Mouse (Mus musculus): ENCODE measurements around the gene Eif4a1. TPM values are rescaled to one million over a fixed set of nuclear protein-coding genes. Genes with fewer than 3 reads are reported as not detected.

The Eif4a1 gene
- total RNA-seq (2021), result 100 to 1,000 TPM; 141 to 170 TPM
- long read RNA-seq, experiment 1, transcript Eif4a1-213 (11 exons, 1,774 nt), result major isoform, 56 of 67 reads
- long read RNA-seq, experiment 1, partial matches to known transcripts, result 3 of 67 reads
- long read RNA-seq, experiment 1, other reads (novel, unspliced or antisense), result 8 of 67 reads
- long read RNA-seq, experiment 2, transcript Eif4a1-213 (11 exons, 1,774 nt), result major isoform, 72 of 85 reads
- long read RNA-seq, experiment 2, partial matches to known transcripts, result 7 of 85 reads
- long read RNA-seq, experiment 2, other reads (novel, unspliced or antisense), result 6 of 85 reads

DNA sequence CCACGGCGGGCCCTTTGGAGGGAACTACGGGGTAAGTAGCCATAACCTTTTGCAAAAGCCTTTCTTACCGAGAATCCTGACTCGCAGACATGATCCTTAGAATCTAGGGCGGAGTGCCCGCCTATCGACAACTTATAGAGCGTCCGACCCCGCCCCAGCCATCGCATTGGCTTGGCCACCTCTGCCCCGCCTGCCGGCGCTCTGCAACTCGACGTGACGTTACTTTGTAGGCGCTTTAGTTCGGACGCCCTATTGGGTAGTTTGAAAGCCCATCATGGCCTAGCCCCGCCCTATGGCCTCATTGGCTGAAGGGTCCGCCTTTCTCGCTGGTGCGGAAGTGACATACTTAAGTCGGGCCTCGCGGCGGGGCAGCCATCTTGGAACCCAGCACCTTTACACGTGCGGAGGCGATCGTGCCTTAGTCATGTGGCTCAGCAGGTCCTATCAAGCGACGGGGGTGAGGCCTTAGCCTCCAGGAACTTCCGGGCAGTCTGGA lies at the start of gene Eif4a1:
Gene Eif4a1, minus strand, starts transcription at position 213 of the 496 bp plus-strand sequence.
- peak; percentile 99 for DNase-seq
- intact Hi-C loops (cut with DNase I; ENCODE audit: low total_unique reads), result no loop called here

DNA sequence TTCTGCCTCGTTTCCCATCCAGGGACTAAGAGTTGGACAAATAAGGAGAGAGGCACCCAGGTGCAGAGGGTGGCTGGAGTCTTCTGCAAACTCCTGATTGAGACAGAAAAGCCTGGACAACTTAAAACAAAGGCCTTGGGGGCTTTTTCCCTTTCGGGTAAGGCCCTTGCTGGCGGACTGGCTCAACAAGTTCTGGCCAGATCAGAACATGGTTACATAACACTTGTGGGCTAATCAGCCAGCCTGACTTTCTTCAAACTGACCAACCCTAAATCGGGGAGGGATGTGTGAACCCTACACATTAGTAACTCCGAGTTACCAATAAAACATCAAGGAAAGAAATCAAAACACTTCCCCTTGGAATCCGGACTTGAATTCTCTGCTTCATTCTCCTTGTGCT lies 48.6 kb upstream of the Eif4a1 start:
- DNase-seq, result no peak
- intact Hi-C loops (cut with DNase I; ENCODE audit: low total_unique reads), result no loop called here

DNA sequence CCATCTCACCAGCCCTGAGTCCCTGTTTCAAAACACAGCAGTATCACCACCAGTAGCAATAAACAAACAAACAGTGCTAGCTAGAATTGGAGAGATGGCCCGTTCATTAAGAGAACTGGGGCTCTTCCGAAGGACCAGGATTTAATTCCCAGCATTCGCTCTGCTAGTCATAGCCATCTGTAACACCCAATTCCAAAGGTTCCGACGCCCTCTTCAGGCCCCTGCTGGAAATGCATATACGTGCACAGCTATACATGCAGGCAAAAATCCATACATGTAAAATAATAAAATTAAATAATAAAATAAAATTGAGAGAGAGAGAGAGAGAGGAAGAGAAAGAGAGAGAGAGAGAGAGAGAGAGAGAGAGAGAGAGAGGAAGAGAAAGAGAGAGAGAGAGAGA lies 47.2 kb upstream of the Eif4a1 start:
- intact Hi-C loops (cut with DNase I; ENCODE audit: low total_unique reads), result no loop called here
- DNase-seq, result no peak

DNA sequence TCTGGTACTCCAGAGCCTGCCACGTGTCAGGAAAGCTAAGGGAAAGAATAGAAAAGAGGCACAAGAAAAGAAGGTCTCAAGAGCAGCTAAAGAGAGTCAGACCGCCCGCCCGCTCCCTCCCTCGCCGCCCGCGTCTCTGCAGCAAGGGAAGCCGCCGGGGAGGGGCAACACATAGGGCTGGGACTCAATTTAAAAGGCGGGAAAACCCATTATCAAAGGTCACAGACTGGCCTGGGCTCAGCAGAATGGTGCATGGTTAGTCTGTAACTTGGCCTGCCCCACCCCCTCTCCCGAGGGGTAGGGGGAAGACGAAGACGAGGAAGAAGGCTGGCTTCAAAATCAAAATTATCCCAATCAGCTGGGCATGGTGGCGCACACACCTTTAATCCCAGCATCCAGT lies 46.4 kb upstream of the Eif4a1 start:
- intact Hi-C loops (cut with DNase I; ENCODE audit: low total_unique reads), result no loop called here

DNA sequence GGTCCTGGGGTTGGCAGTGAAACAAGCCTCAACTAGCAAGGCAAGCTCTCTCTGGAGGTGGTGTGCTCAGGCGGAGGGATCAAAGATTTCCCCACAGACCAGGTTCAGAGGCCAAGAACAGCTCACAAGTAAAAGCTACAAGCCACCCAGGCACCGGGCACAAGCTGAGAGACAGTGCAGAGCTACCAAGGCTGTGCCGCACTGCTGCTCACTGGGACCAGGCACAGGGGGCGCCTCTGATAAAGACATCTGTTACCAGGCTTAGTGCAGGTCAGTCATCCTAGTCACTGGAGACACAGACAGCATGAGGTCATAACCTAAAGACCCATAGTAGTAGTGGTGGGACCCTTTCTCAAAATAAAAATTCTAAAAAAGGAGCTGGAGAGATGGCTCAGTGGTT lies 44.7 kb upstream of the Eif4a1 start:
- intact Hi-C loops (cut with DNase I; ENCODE audit: low total_unique reads), result no loop called here
- DNase-seq, result no peak

More for the DNA sequence above, 46.4 kb upstream of the Eif4a1 start:
- no peak for DNase-seq

DNA sequence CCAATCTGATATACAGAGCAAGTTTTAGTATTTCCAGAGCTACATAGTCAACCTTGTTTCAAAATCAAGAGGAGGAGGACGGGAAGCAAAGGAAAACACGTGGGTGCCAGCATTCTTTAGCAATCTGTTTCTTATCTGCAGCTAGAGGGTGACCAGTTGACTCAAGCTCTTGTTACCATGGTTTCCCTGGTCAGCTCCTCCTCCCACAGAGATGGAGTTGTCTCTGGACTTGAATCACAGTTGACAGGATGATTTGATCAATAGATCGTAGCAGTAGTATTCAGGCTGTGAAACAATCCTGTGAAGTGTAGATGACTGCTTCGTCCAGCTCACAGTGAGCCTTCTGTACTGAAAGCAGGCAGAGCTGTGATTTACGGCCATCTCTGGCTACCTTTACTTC lies 43.7 kb upstream of the Eif4a1 start:
- no peak for DNase-seq
- intact Hi-C loops (cut with DNase I; ENCODE audit: low total_unique reads), result no loop called here

DNA sequence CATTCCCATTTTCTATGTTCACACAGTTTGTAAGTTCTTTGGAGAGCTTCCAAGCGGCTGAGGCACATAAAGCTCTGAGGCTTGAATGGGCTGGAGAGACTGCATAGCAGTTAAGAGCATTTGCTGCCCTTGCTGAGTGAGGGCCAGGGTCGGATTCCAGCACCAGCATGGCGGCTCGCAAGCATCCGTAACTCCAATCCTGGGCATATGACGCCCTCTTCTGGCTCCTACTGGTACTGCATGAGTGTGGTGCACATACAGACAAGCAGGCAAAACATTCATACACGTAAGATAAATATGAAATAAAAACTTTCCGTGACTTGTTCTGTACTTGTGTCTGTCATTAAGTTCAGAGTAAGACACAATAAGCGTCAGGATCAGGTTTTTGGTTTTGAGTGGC lies 43.3 kb upstream of the Eif4a1 start:
- no peak for DNase-seq

DNA sequence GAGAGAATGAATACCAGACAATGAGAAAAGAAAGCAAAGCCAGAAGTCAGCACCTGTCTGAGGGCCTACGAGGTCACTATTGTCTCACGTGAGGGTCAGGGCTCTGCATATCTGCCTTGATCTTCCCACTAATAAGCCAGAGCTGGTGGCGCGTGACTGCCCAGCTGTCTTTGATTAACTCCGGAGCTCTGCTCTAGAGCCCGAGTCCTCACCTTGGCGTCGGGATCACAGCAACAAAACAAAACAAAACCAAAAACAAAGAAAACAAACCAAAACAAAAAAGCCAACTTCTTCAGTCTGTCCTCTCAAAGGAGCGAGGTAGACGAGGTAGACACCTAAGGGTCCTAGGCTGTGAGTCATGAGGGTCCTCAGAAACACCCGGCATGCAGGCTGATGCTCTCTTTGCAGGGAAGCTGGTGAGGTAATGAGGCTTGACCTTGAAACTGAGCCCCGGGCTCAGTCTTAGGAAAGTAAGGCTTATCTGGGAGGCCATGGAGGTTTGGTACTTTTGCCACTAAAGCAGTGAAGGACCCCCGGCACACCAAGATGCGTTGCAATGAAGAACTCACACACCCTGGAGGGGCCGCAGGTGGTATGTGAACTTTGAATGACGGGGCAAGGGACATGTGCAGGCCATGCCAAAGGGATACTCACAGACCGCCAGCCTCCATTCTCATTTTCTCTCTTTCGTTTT lies 42.6 kb upstream of the Eif4a1 start:
- intact Hi-C loops (cut with DNase I; ENCODE audit: low total_unique reads), result no loop called here
- DNase-seq, result no peak

More for the DNA sequence above, 43.3 kb upstream of the Eif4a1 start:
- intact Hi-C loops (cut with DNase I; ENCODE audit: low total_unique reads), result no loop called here

DNA sequence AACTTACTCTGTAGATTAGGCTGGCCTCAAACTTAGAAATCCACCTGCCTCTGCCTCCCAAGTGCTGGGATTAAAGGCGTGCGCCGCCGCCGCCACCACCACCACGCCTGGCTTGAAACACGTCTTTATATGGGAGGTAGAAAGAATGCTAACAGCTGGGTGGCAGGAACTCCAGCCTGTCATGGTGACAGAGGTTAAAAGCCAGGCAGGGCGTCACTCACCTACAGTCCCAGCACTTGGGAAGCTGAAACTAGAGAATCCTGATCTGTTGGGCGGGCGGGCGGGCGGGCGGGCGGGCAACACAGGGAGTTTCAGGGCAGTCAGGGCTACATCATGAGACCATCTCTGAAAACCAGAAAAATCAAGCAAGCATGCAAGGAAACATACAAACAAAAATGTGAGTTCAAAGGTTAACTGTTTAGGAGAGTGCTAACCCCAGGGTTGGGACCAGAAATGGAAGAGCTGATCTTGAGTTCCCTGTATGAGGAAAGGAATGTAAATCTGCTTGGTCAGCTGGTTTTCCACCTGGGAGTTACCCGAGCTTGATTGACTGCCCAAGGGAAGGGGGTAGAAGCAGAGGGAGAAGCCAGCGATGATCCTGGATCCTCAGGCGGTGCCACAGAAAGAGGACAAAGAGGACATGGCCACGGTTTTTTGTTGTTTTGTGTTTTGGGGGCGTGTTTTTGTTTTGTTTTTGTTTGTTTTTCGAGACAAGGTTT lies 40.9 kb upstream of the Eif4a1 start:
- intact Hi-C loops (cut with DNase I; ENCODE audit: low total_unique reads), result no loop called here
- DNase-seq, result no peak

DNA sequence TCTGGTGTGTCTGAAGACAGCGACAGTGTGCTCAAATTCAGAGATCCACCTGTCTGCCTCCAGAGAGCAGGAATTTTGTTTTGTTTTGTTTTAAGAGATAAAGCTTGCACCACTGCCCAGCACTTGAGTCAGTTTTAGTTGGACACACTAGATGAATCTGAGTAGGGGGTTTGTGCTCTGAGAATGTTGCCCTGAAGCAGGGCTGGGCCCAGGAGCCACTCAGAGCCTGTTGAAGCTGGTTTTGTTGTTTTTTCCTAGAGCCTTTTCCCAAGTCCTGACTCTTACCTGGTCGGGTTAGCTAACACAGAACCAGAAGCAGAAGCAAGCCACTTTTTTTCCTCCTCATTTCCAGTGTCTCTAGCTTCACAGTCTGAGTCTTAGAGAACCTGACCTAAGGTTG lies 38.9 kb upstream of the Eif4a1 start:
- no peak for DNase-seq
- intact Hi-C loops (cut with DNase I; ENCODE audit: low total_unique reads), result no loop called here

DNA sequence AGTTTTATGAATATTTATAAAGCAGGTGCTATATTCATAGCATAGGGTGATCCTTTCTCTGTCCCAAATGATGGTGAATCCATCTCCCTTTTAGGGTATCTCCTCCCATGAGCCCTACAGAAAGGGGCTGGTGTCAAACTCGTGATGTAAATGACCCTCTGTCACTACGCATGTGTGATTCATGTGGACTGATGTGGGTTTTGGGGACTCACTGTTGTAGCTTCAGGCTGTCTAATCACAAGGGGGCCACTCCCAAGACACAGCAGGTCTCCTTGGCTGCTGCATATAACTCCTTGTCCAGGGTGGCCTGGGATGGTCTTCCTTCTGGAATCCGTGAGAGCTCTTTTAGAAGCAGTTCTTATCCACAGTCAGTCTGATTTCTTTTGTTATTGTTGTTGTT lies 38.2 kb upstream of the Eif4a1 start:
- intact Hi-C loops (cut with DNase I; ENCODE audit: low total_unique reads), result no loop called here
- no peak for DNase-seq

DNA sequence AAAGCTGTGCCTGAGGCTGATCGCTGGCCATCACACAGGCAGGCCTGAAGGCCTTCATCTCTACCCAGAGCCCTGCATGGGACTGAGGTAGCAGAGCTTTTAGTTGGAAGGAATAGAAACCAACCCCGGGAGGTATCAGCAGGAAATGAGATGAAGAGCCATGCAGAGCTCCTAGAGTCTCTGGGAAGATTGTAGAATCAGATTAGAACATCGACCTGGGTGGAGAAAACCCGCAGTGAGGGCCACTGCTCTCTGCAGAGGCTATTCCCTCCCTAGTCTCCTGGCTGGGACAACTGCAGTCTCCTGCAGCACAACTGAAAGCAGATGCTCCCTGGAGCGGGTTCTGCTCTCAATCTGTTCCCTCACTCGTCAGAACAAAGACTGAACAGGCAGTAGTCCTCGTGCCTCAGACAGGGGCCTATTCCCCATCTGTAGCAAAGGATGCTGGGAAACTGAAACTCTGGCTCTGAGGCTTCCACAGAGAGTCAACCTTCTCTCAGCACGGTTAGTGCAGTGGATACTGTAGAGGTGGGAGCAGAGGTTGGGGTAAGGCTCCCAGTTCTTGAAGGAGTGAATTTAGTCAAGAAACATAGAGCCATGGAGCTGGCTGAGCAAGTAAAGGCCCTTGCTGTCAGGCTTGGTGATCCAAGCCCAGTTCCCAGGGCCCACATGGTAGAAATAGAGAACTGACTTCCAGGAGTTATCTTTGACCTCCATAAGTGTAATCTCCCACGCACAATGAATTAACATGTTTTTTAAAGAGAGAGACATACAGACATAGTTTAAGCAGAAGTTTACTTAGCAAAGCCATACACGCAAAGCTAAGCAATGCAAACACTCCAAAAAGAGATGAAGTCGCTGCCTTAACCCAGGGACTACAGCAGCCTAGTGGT lies 37.6 kb upstream of the Eif4a1 start:
- DNase-seq, result no peak
- intact Hi-C loops (cut with DNase I; ENCODE audit: low total_unique reads), result no loop called here

DNA sequence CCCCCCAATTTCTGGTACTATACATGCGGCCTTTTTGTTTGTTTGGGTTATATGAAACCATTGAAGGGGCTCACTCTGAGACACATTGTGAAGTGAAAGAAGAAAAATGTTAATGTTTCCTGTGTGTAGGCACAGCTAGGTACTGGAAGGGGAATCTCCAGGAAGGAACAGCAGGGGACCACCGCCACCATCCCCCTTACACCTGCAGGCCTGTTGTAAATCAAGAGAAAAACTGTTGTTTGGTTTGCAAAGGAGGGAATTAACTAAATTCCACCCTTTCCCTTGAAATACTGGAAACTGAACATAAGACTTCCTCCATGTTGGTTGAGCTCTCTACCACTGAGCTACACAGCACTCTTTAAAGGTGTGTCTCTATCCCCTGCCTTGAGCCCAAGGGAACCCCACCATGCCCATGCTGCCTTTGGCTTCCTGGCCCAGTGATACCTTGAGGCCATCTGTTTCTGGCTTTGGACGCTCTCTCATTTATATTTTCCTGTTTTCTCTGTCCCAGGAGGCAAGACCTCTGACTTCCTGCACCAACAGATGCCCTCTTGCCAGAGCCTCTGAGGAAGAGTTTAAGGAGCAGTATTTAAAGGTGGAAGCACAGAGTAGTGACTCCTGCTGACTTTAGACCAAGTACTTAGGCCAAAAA lies 36.5 kb upstream of the Eif4a1 start:
- intact Hi-C loops (cut with DNase I; ENCODE audit: low total_unique reads), result no loop called here
- no peak for DNase-seq

DNA sequence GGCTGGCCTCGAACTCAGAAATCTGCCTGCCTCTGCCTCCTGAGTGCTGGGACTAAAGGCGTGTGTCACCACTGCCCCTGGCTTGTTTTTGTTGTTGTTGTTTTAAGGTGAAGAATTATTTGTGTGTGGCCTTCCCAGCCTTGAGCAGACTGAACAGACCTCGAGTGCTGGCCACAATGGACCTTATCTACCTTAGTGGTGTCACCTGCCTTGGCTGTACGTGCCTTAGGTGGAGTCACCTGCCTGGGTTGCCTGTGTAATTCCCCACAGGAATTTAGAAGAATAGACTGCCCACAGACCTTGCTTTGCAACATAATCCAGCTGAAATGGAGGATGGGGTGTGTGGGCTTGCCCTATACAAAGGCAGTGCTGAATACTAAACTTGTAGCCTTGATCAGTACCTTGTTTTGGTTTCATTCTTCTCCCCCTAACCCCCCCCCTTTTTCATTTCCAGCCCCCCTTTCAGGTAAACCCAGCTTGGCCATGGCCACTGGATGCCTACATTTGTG lies 35.7 kb upstream of the Eif4a1 start:
- intact Hi-C loops (cut with DNase I; ENCODE audit: low total_unique reads), result no loop called here
- DNase-seq, result no peak

DNA sequence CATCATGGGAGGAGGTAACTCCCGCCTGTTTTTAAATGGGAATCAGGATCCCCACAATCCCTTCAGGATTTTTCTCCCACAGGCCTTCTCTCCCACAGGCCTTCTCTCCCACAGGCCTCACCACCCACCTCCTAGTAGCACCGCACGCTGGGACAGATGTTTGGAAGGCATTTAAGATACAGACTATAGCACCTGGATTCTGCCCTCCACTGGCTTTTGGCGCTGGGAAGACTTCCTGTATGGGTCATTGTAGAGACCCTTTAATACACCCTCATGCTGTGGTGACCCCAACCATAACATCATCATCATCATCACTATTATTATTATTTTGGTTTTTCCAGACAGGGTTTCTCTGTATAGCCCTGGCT lies 35.2 kb upstream of the Eif4a1 start:
- DNase-seq, result no peak
- intact Hi-C loops (cut with DNase I; ENCODE audit: low total_unique reads), result no loop called here

DNA sequence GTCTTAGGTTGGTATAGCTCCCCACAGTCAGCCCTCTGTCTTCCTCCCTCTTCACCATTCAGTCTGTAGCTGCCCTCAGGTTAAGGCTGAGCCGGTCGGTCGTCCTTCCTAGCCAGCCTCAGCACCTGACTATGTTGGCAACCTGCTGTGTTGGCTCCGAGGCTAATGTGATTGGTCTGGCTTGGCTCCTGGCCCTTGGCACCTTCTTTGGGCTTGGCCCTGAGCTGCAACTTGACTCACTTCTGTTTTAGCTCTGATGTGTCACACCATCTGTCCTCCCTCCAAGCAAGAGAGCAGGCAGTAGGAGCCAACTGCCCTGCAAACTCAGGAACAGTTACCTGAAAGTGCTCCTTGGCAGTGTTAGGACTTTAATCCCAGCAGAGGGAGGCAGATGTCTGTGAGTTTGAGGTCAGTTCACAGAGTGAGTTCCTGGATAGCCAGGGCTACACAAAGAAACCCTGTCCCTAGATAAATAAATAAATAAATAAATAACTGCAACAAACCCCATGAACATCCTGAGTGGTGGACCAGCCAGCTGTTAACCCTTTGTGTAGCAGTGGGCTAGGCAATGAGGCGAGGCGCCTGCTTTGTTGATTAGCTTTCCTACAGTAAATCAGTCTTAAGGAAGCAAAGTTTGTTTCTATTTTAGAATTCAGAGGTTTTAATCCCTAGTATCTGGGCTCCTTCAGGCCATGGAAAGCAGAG lies 34.7 kb upstream of the Eif4a1 start:
- peak; percentile 86 for DNase-seq
- intact Hi-C loops (cut with DNase I; ENCODE audit: low total_unique reads), result no loop called here

DNA sequence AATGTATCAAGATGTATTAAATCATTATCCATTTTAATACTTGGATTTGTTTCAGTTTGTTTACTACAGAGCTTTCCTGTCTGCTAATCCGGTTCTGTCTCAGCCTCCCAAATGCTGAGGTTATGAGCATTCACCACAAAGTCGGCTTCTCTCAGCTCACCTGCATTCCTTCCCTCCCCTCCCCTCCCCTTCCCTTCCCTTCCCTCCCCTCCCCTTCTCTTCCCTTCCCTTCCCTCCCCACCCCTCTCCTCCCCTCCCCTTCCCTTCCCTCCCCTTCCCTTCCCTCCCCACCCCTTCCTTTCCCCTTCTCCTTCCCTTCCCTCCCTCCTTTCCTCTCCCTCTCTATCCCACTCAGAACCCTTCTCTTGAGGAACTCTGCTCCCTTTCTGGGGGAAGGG lies 32.4 kb upstream of the Eif4a1 start:
- intact Hi-C loops (cut with DNase I; ENCODE audit: low total_unique reads), result no loop called here
- no peak for DNase-seq

DNA sequence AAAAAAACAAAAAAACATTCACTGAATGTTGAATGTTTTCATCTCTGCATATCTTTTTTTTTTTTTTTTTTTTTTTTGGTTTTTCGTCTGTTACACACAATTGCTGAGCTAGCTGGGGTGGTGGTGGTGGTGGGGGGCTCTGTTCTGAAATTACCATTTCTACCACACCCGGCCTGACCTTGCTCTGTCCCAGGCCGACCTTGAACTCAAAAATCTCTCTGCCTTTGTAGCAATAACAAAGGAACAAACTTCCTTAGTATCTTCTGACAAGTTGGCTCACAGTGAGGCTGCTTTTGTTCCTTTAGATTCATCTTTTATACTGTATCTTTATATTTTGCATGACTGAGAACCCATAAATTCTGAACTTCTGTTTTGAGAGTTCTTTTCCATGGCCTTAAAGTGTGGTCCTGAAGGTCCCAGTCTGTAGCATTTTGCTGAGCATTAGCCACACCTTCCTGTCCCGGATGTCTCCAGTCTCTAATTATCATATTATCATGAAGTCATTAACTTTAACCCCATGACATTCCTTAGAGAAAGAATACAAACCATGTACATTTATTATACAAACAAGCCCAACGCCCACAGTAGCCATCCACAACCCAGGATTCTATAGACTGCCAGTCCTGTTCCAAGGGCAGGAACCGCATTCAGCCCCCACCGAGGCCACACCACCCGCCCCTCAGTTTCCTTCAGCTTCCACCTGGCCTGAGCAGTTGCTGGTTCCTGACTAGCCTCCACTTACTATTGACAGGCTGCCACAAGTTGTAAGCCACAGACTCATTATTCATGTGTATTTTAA lies 31.8 kb upstream of the Eif4a1 start:
- intact Hi-C loops (cut with DNase I; ENCODE audit: low total_unique reads), result no loop called here
- no peak for DNase-seq

Data from gastrocnemius, postnatal 14 days (tissue).